Mouse (Mus musculus) liver, postnatal 0 days (tissue): Measurements from ENCODE around the gene Amz1. TPM values are rescaled to one million over a fixed set of nuclear protein-coding genes. Genes with fewer than 3 reads are reported as not detected.
A peak's percentile ranks its signal among the peaks of the same experiment; 100 is the strongest.

Experiments used
- ATAC-seq: fragments of 200-750 bp; cut with Nextera tagmentation; 2 replicates; pipeline ENCODE4 v1.8.0; 2017; ENCODE audit warnings: mild to moderate bottlenecking, moderate library complexity
- DNase-seq: peaks from one replicate; pipeline ENCODE4 v3.0.0-alpha.2; 2016
- H3K27ac ChIP-seq: fragments of 300-500 bp; sonication (generic); 2 replicates; pipeline ENCODE4 v1.5.1; 2014; ENCODE audit warnings: antibody characterized with exemption, moderate library complexity, mild to moderate bottlenecking, low read depth
- H3K27me3 ChIP-seq: fragments of 300-500 bp; sonication (generic); 2 replicates; pipeline ENCODE4 v1.6.1; 2014; ENCODE audit warnings: low read length, control low read depth, mixed read lengths; ENCODE audit not compliant: insufficient read depth
- H3K36me3 ChIP-seq: fragments of 300-500 bp; sonication (generic); replicated peaks from 2 replicates; pipeline ENCODE4 v1.6.1; 2014; ENCODE audit warnings: mild to moderate bottlenecking, control low read depth, low read length, moderate library complexity, mixed read lengths; ENCODE audit not compliant: insufficient read depth
- H3K4me1 ChIP-seq: fragments of 300-500 bp; sonication (generic); 2 replicates; pipeline ENCODE4 v1.6.1; 2014; ENCODE audit warnings: antibody characterized with exemption, mild to moderate bottlenecking, control low read depth; ENCODE audit not compliant: insufficient read depth
- H3K4me2 ChIP-seq: fragments of 300-500 bp; sonication (generic); 2 replicates; pipeline ENCODE4 v1.6.1; 2014; ENCODE audit warnings: low read depth, mild to moderate bottlenecking, low read length, moderate library complexity, mixed read lengths
- H3K4me3 ChIP-seq: fragments of 300-500 bp; sonication (generic); 2 replicates; pipeline ENCODE4 v1.5.1; 2014; ENCODE audit warnings: low read depth, low read length
- H3K9ac ChIP-seq: fragments of 300-500 bp; sonication (generic); replicated peaks from 2 replicates; pipeline ENCODE4 v1.6.1; 2014; ENCODE audit warnings: mild to moderate bottlenecking, moderate library complexity
- H3K9me3 ChIP-seq: fragments of 300-500 bp; sonication (generic); 2 replicates; pipeline ENCODE4 v1.6.1; 2016; ENCODE audit warnings: mild to moderate bottlenecking, control low read depth, low read length, mixed read lengths
- CTCF ChIP-seq: sonication (generic); IDR thresholded peaks from 2 replicates; pipeline ENCODE4 v1.5.1; 2016; ENCODE audit warnings: antibody characterized with exemption, low read depth
- EP300 ChIP-seq: IDR thresholded peaks from 2 replicates; pipeline ENCODE4 v1.6.1; 2016; ENCODE audit warnings: antibody characterized with exemption, low read depth, mild to moderate bottlenecking
- WGBS: fragments of 180-500 bp; shearing (Covaris S2); extraction: QIAGEN DNeasy Blood & Tissue Kit; methylation state at CpG from one replicate; pipeline ENCODE4 v1.1.7; 2014; ENCODE audit not compliant: insufficient replicate concordance; 5-methylcytosine and 5-hydroxymethylcytosine counted together
- polyA plus RNA-seq: library from polyadenylated mRNA; unstranded; fragments of >200 nt; fragmentation: Nextera tagmentation; extraction: Ambion mirVana; gene quantifications from 2 replicates; pipeline ENCODE4 v1.2.1, GENCODE M21; 2015

The Amz1 gene
- polyA plus RNA-seq, 1 experiment from 2014 or later: 2.2 TPM

- no peak overlapping the region for H3K4me2 ChIP-seq
- 52% methylated on average over 5 of the region's 5 CpGs for WGBS
- ATAC-seq: no peak; the same call in 1 of the 2 replicates
- DNase-seq: no peak
- H3K27ac ChIP-seq: peak overlapping the region; percentile 70
- H3K4me1 ChIP-seq: peaks cover 28% of the 10 kb centered on the region
- no peaks in the 10 kb centered on the region for H3K36me3 ChIP-seq
- no peak overlapping the region for H3K4me3 ChIP-seq
- TF ChIP-seq CTCF (no peak), EP300 (no peak)
- no peaks in the 10 kb centered on the region for H3K9me3 ChIP-seq
- no peaks in the 10 kb centered on the region for H3K27me3 ChIP-seq
- no peak overlapping the region for H3K9ac ChIP-seq
Measured at GRCm38 (mm10) chr5:140768333-140768732, 44.4 kb downstream of the Amz1 start.

GRCm38 (mm10) chr5:140771612-140772011 is 47.7 kb downstream of the Amz1 start:
- peaks cover 19% of the 10 kb centered on the region for H3K4me1 ChIP-seq
- H3K9me3 ChIP-seq: no peaks in the 10 kb centered on the region
- TF ChIP-seq CTCF (no peak), EP300 (no peak)
- 30% methylated on average over 6 of the region's 6 CpGs for WGBS
- H3K4me2 ChIP-seq: no peak overlapping the region
- H3K27me3 ChIP-seq: no peaks in the 10 kb centered on the region
- no peak overlapping the region for H3K4me3 ChIP-seq
- ATAC-seq (no peak; the same call in 1 of the 2 replicates), DNase-seq (no peak)
- 0 out of 2 replicates have a peak, but pooled peaks cover 3% of the 10 kb centered on the region for H3K36me3 ChIP-seq
- peak overlapping the region; percentile 56 for H3K27ac ChIP-seq
- no peak overlapping the region; the same call in 1 of the 2 replicates for H3K9ac ChIP-seq

- Histone ChIP-seq H3K36me3 (0 out of 2 replicates have a peak, but pooled peaks cover 3% of the 10 kb centered on the region), H3K9me3 (no peaks in the 10 kb centered on the region), H3K4me3 (no peak overlapping the region), H3K27me3 (no peaks in the 10 kb centered on the region), H3K9ac (no peak overlapping the region), H3K4me1 (peaks cover 18% of the 10 kb centered on the region), H3K27ac (peak overlapping the region; percentile 56), H3K4me2 (no peak overlapping the region)
- 34% methylated on average over 7 of the region's 7 CpGs for WGBS
- TF ChIP-seq CTCF (no peak), EP300 (no peak)
- ATAC-seq (no peak), DNase-seq (no peak)
Measured at GRCm38 (mm10) chr5:140772158-140772557, 48.2 kb downstream of the Amz1 start.

- TF ChIP-seq CTCF (no peak), EP300 (no peak)
- Histone ChIP-seq H3K27me3 (no peaks in the 10 kb centered on the region), H3K27ac (no peak overlapping the region), H3K9me3 (no peaks in the 10 kb centered on the region), H3K4me3 (no peak overlapping the region), H3K9ac (no peak overlapping the region), H3K4me1 (peaks cover 9% of the 10 kb centered on the region), H3K4me2 (no peak overlapping the region), H3K36me3 (peaks cover 3% of the 10 kb centered on the region; the same call in 1 of the 2 replicates)
- WGBS: 76% methylated on average over 4 of the region's 4 CpGs
- DNase-seq: no peak
- ATAC-seq: no peak
Measured at GRCm38 (mm10) chr5:140775111-140775510, 51.2 kb downstream of the Amz1 start.

GRCm38 (mm10) chr5:140776968-140777367 is 53.0 kb downstream of the Amz1 start:
- peaks cover 3% of the 10 kb centered on the region for H3K36me3 ChIP-seq
- ATAC-seq (no peak), DNase-seq (no peak)
- no peak overlapping the region for H3K4me3 ChIP-seq
- H3K4me2 ChIP-seq: no peak overlapping the region
- no peaks in the 10 kb centered on the region for H3K27me3 ChIP-seq
- H3K9ac ChIP-seq: no peak overlapping the region
- H3K4me1 ChIP-seq: peaks cover 5% of the 10 kb centered on the region; the same call in 1 of the 2 replicates
- 58% methylated on average over 9 of the region's 9 CpGs for WGBS
- no peak overlapping the region for H3K27ac ChIP-seq
- H3K9me3 ChIP-seq: no peaks in the 10 kb centered on the region
- TF ChIP-seq EP300: no peak
- no peak for TF ChIP-seq CTCF

- Histone ChIP-seq H3K36me3 (peaks cover 31% of the 10 kb centered on the region), H3K9ac (no peak overlapping the region), H3K4me1 (no peaks in the 10 kb centered on the region; the same call in 1 of the 2 replicates), H3K4me3 (no peak overlapping the region), H3K27ac (0 out of 2 replicates have a peak overlapping the region, but pooled peaks have one; percentile 1), H3K27me3 (no peaks in the 10 kb centered on the region), H3K9me3 (no peaks in the 10 kb centered on the region), H3K4me2 (no peak overlapping the region)
- ATAC-seq: no peak
- WGBS: 51% methylated on average over 5 of the region's 5 CpGs
- no peak for TF ChIP-seq CTCF
- DNase-seq: no peak
Measured at GRCm38 (mm10) chr5:140781122-140781521, 57.2 kb downstream of the Amz1 start.
